Mouse (Mus musculus) adipocyte (in vitro differentiated cells): Measurements from ENCODE around the gene Ifna7.
"Not testable (repeated sequence)": the region's sequence is repeated elsewhere in the genome, so short reads cannot be mapped to it uniquely, and the experiment has no call there.

Source experiments
- DNase-seq: peaks from one replicate; pipeline ENCODE4 v3.0.0-alpha.2; 2016; ENCODE audit warnings: low spot score

Ifna7 gene

GRCm38 (mm10) chr4:88815928-88816327 is at the start of gene Ifna7:
Gene Ifna7, plus strand, starts transcription at chr4:88816228.
- no peak for DNase-seq

DNA sequence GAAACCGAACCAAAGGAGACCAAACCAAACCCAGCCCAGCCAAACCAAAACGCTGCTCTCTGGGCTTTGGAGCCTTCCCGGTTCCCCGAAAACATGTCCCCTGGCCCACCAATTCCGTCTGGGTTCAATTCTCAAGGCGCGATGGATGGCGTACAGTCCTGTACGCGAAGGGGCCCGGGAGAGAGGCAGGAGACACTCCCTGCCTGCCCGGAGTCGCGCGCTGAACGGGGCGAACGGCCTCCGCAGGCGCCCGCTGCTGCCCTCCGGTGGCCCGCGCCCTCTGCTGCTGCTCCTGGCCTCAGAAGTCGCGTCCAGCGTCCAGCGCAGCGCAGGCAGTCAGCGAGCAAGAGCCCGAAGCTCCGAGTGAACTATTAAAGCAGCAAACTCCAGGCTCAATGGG is 42.5 kb upstream of the Ifna7 start, which contains the start of gene Gm13290:
Gene Gm13290 (plus strand): TSS at position 301 of the 400 bp plus-strand sequence.
- not testable (repeated sequence) for DNase-seq

DNA sequence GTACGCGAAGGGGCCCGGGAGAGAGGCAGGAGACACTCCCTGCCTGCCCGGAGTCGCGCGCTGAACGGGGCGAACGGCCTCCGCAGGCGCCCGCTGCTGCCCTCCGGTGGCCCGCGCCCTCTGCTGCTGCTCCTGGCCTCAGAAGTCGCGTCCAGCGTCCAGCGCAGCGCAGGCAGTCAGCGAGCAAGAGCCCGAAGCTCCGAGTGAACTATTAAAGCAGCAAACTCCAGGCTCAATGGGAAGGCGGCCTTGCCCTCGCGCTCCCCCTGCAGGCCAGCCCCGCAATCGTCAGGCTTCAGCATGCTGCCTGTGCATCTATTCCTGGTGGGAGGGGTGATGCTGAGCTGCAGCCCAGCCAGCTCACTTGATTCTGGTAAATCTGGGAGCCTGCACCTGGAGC is 39.4 kb upstream of the Ifna7 start, which contains the start of gene Gm13289:
Gene Gm13289 (plus strand): TSS at position 301 of the 400 bp plus-strand sequence.
- not testable (repeated sequence) for DNase-seq

- DNase-seq = not testable (repeated sequence)
Observed at GRCm38 (mm10) chr4:88779550-88779949, 36.5 kb upstream of the Ifna7 start, which contains the start of gene Gm13272. Gene Gm13272, plus strand, starts transcription at chr4:88779850.

GRCm38 (mm10) chr4:88780320-88780719 is 35.7 kb upstream of the Ifna7 start:
- DNase-seq = not testable (repeated sequence)

DNA sequence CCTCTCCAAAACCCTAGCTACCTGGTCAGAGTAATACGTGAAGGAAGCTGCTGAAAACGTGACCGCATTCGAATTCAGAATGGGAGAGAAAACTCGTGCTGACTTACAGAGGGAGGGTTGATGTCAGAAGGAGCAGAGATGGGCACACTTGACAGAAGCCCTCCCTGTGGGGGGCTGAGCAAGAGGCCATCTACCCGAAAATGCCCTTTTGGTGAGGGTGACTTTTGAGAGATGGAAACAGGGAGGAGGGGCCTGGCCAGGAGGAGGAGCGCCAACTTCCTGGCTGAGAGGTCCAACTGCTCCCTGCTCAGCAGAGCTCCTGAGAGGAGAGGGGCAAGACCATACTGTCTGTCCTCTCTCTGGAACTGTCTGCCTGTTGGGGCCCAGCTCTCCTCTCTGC is 34.2 kb upstream of the Ifna7 start, which contains the start of gene Ifnz:
Gene Ifnz (plus strand): TSS at position 301 of the 400 bp plus-strand sequence.
- not testable (repeated sequence) for DNase-seq

DNA sequence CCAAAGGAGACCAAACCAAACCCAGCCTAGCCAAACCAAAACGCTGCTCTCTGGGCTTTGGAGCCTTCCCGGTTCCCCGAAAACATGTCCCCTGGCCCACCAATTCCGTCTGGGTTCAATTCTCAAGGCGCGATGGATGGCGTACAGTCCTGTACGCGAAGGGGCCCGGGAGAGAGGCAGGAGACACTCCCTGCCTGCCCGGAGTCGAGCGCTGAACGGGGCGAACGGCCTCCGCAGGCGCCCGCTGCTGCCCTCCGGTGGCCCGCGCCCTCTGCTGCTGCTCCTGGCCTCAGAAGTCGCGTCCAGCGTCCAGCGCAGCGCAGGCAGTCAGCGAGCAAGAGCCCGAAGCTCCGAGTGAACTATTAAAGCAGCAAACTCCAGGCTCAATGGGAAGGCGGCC is 33.7 kb upstream of the Ifna7 start:
- DNase-seq = not testable (repeated sequence)

GRCm38 (mm10) chr4:88785409-88785808 is 30.6 kb upstream of the Ifna7 start, which contains the start of gene Gm13276:
Gene Gm13276, plus strand, starts transcription at chr4:88785709.
- not testable (repeated sequence) for DNase-seq

GRCm38 (mm10) chr4:88788402-88788801 is 27.6 kb upstream of the Ifna7 start, which contains the start of gene Gm13277:
Gene Gm13277, plus strand, starts transcription at chr4:88788632.
- not testable (repeated sequence) for DNase-seq

GRCm38 (mm10) chr4:88791250-88791649 is 24.8 kb upstream of the Ifna7 start, which contains the start of gene Gm13278:
Gene Gm13278, plus strand, starts transcription at chr4:88791550.
- not testable (repeated sequence) for DNase-seq

- DNase-seq = not testable (repeated sequence)
Observed at GRCm38 (mm10) chr4:88793936-88794675, 21.9 kb upstream of the Ifna7 start, which contains the start of gene Gm13275. Gene Gm13275, plus strand, starts transcription at chr4:88794487.

GRCm38 (mm10) chr4:88797097-88797496 is 18.9 kb upstream of the Ifna7 start, which contains the start of gene Gm13279:
Gene Gm13279, plus strand, starts transcription at chr4:88797397.
- not testable (repeated sequence) for DNase-seq

DNA sequence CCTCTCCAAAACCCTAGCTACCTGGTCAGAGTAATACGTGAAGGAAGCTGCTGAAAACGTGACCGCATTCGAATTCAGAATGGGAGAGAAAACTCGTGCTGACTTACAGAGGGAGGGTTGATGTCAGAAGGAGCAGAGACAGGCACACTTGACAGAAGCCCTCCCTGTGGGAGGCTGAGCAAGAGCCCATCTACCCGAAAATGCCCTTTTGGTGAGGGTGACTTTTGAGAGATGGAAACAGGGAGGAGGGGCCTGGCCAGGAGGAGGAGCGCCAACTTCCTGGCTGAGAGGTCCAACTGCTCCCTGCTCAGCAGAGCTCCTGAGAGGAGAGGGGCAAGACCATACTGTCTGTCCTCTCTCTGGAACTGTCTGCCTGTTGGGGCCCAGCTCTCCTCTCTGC is 16.7 kb upstream of the Ifna7 start, which contains the start of gene Gm13285:
Gene Gm13285 (plus strand): TSS at position 301 of the 400 bp plus-strand sequence.
- DNase-seq = not testable (repeated sequence)

GRCm38 (mm10) chr4:88802954-88803353 is 13.1 kb upstream of the Ifna7 start, which contains the start of gene Gm13287:
Gene Gm13287, plus strand, starts transcription at chr4:88803254.
- DNase-seq = not testable (repeated sequence)

GRCm38 (mm10) chr4:88805231-88805630 is 10.8 kb upstream of the Ifna7 start, which contains the start of gene Gm13288:
Gene Gm13288, plus strand, starts transcription at chr4:88805531.
- not testable (repeated sequence) for DNase-seq

GRCm38 (mm10) chr4:88805761-88806160 is 10.3 kb upstream of the Ifna7 start:
- DNase-seq = not testable (repeated sequence)

GRCm38 (mm10) chr4:88819659-88820058 is 3.6 kb downstream of the Ifna7 start, which contains the start of gene Ifna11:
Gene Ifna11, plus strand, starts transcription at chr4:88819959.
- DNase-seq = no peak

GRCm38 (mm10) chr4:88822995-88823394 is 7.0 kb downstream of the Ifna7 start:
- DNase-seq = peak; percentile 27

- not testable (repeated sequence) for DNase-seq
Observed at GRCm38 (mm10) chr4:88827116-88827515, 11.1 kb downstream of the Ifna7 start, which contains the start of gene Ifna6. Gene Ifna6, plus strand, starts transcription at chr4:88827416.

- DNase-seq = peak; percentile 39
Observed at GRCm38 (mm10) chr4:88830523-88830922, 14.5 kb downstream of the Ifna7 start.

DNA sequence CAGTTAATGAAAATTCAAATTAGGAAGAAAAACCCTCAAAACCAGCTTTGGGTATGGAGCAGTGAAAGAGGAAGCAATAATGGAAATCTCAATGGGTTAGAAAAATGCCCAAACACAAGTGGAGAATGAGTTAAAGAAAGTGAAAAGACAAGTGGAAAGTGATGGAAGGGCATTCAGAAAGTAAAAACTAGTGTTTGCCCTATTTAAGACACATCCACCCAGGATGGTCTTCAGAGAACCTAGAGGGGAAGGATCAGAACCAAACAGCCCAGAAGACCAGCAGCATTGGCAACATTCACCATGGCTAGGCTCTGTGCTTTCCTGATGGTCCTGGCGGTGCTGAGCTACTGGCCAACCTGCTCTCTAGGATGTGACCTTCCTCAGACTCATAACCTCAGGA is 19.2 kb downstream of the Ifna7 start, which contains the start of gene Ifna5:
Gene Ifna5 (plus strand): TSS at position 301 of the 400 bp plus-strand sequence.
- DNase-seq = not testable (repeated sequence)

DNA sequence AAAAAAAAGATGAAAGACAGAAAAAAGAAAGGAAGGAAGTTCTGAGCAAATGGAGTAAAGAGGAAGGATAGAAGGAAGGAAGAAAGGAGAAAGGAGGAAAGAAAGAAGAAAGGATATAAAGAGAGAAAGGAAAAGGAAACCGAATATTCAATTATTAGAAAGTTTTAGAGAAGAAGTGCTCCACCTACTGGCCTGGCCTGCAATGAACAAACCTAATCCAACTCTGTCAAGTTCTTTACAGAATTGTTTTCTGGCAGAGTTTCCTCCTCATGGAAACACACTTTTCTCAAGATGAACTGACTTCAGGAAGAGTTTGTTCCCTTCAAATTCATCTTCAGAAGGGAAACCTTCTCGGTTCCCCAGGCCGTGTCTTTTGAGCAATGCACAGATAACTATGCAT is 22.8 kb downstream of the Ifna7 start:
- peak; percentile 23 for DNase-seq
